26 mouse cellular contexts compared by ENCODE assay signal in genomic region chr15:12026026-12026425, GRCm38 (mm10). TPM values are rescaled to one million over a fixed set of nuclear protein-coding genes. Genes with fewer than 3 reads are reported as not detected.
DNase-seq lines count a peak whose midpoint lies in the region; ATAC-seq and TF ChIP-seq lines count a peak whose summit lies in the region.
"Had no signal": no experiment of that assay in that cellular context is flagged by ENCODE, and none has a peak within 500 bp of the region (broad histone marks: within the 10 kb centered on the region; RNA-seq: fewer than 3 reads in every experiment).

No protein-coding gene starts in this region.

- H3K36me3 ChIP-seq in heart, embryonic 11.5 days (ENCODE audit: control insufficient read depth, insufficient read depth, low read length) = no peaks in the 10 kb centered on the region
- no peaks in the 10 kb centered on the region for H3K36me3 ChIP-seq in CH12.LX (replicated peaks in 1 of 2; ENCODE audit: control insufficient read depth in 1 of 2, insufficient read depth in 1 of 2, low read length in 1 of 2)
- no peaks in the 10 kb centered on the region for H3K36me3 ChIP-seq in midbrain, embryonic 16.5 days (ENCODE audit: control insufficient read depth, insufficient read depth, low read length)
- H3K36me3 ChIP-seq: heart, embryonic 10.5 days; hindbrain, embryonic 13.5 days; limb, embryonic 13.5 days; midbrain, embryonic 10.5 days; midbrain, embryonic 15.5 days; stomach, embryonic 15.5 days had no signal

- H3K4me3 ChIP-seq in heart, embryonic 11.5 days (ENCODE audit: low read depth, low read length) = no peak overlapping the region
- H3K4me3 ChIP-seq in CH12.LX (replicated peaks in 1 of 3; ENCODE audit: low read depth in 2 of 3, low read length in 2 of 3, poor library complexity in 1 of 3) = no peak overlapping the region
- H3K4me3 ChIP-seq in midbrain, embryonic 16.5 days (ENCODE audit: low read depth, low read length) = no peak overlapping the region
- H3K4me3 ChIP-seq: erythroblast, embryonic 14.5 days; heart, embryonic 10.5 days; hindbrain, embryonic 13.5 days; limb, embryonic 13.5 days; midbrain, embryonic 10.5 days; midbrain, embryonic 15.5 days; stomach, embryonic 15.5 days had no signal

- no peak overlapping the region for H3K9ac ChIP-seq in heart, embryonic 11.5 days (ENCODE audit: low read depth, low read length)
- no peak overlapping the region for H3K9ac ChIP-seq in CH12.LX (ENCODE audit: insufficient read depth, low read depth)
- H3K9ac ChIP-seq in midbrain, embryonic 16.5 days (ENCODE audit: low read depth, low read length) = no peak overlapping the region
- H3K9ac ChIP-seq: forebrain, postnatal 0 days; hindbrain, embryonic 13.5 days; limb, embryonic 13.5 days; liver, postnatal 0 days; midbrain, embryonic 15.5 days; stomach, embryonic 15.5 days had no signal

- no peaks in the 10 kb centered on the region for H3K27me3 ChIP-seq in heart, embryonic 11.5 days (ENCODE audit: control insufficient read depth, insufficient read depth, low read length)
- H3K27me3 ChIP-seq in CH12.LX (replicated peaks) = no peaks in the 10 kb centered on the region
- H3K27me3 ChIP-seq in midbrain, embryonic 16.5 days (ENCODE audit: control insufficient read depth, insufficient read depth, low read depth, low read length) = no peaks in the 10 kb centered on the region
- H3K27me3 ChIP-seq: hindbrain, embryonic 13.5 days; limb, embryonic 13.5 days; midbrain, embryonic 15.5 days; stomach, embryonic 15.5 days had no signal

- H3K27ac ChIP-seq in heart, embryonic 11.5 days (ENCODE audit: low read depth, low read length) = no peak overlapping the region
- peak overlapping the region; percentile 31; the same call in 1 of the 2 replicates for H3K27ac ChIP-seq in CH12.LX (ENCODE audit: insufficient read depth, low read depth)
- H3K27ac ChIP-seq in midbrain, embryonic 16.5 days (ENCODE audit: low read length) = no peak overlapping the region
- H3K27ac ChIP-seq: heart, embryonic 10.5 days; hindbrain, embryonic 13.5 days; limb, embryonic 13.5 days; macrophage; midbrain, embryonic 10.5 days; midbrain, embryonic 15.5 days; stomach, embryonic 15.5 days had no signal

- no peak for ATAC-seq in heart, embryonic 11.5 days (replicated peaks; ENCODE audit: insufficient number of reproducible peaks, low FRiP score, low TSS enrichment)
- ATAC-seq in megakaryocyte, adult 5-6 weeks (ENCODE audit: poor library complexity, severe bottlenecking) = peak; percentile 48
- ATAC-seq in midbrain, embryonic 16.5 days = no peak
- ATAC-seq: intestine, postnatal 0 days; liver, postnatal 0 days; lung, postnatal 0 days; midbrain, embryonic 15.5 days had no signal

- TF ChIP-seq POLR2A in CH12.LX (IDR thresholded peaks at IDR 0.05; ENCODE audit: low read depth, low read length) = peak; percentile 45

- TF ChIP-seq CTCF in CH12.LX (conservative IDR thresholded peaks at IDR 0.05 in 1 of 2, IDR thresholded peaks at IDR 0.05 in 1 of 2; ENCODE audit: low read depth in 2 of 2, low read length in 2 of 2) = no peak

- in situ Hi-C loops in CH12.LX (cut with MboI; ENCODE audit: low pct_ligation_motif_present, low pct_unique_long_range_greater_than_20kb, low sequenced_read_pairs) = no loop called here

- TF ChIP-seq EP300 in CH12.LX (IDR thresholded peaks at IDR 0.05; ENCODE audit: low read length) = peak; percentile 100

- no peaks in the 10 kb centered on the region for H3K4me1 ChIP-seq in heart, embryonic 11.5 days (ENCODE audit: control insufficient read depth, insufficient read depth, low read length)
- H3K4me1 ChIP-seq in CH12.LX (ENCODE audit: control insufficient read depth in 1 of 2, insufficient read depth in 2 of 2) = peaks cover 31 to 87% of the 10 kb centered on the region in 2 experiments
- no peaks in the 10 kb centered on the region for H3K4me1 ChIP-seq in midbrain, embryonic 16.5 days (ENCODE audit: control insufficient read depth, insufficient read depth, low read length)
- H3K4me1 ChIP-seq: hindbrain, embryonic 13.5 days; midbrain, embryonic 10.5 days; midbrain, embryonic 15.5 days; stomach, embryonic 15.5 days had no signal

- DNase-seq in heart, adult 11 months = peak; percentile 23
- DNase-seq in CH12.LX (ENCODE audit: extremely low read depth) = peak; percentile 92
- no peak for DNase-seq in left cerebral cortex, adult 8-10 months (ENCODE audit: low spot score in 2 of 2)
- no peak for DNase-seq in urinary bladder, adult 18-20 months (ENCODE audit: low spot score in 2 of 2)
- DNase-seq: adrenal gland, postnatal 25 days; cerebellum, adult 11-12 months; cerebellum, adult 9-11 months; forebrain, postnatal 0 days; heart, postnatal 4 days; kidney, postnatal 14 days; liver, postnatal 0 days; right cerebral cortex, postnatal 4 days had no signal

- 69% methylated on average over 5 of the region's 5 CpGs for WGBS in heart, embryonic 11.5 days (ENCODE audit: insufficient replicate concordance)
- whole genome bisulfite sequencing in midbrain, embryonic 16.5 days = 87% methylated on average over 5 of the region's 5 CpGs

- no peaks in the 10 kb centered on the region for H3K9me3 ChIP-seq in heart, embryonic 11.5 days (replicated peaks; ENCODE audit: control insufficient read depth, low read length)
- H3K9me3 ChIP-seq in CH12.LX (replicated peaks; ENCODE audit: low read length) = no peaks in the 10 kb centered on the region
- no peaks in the 10 kb centered on the region for H3K9me3 ChIP-seq in midbrain, embryonic 16.5 days (replicated peaks; ENCODE audit: control insufficient read depth, low read length, poor library complexity, severe bottlenecking)
- H3K9me3 ChIP-seq: heart, embryonic 10.5 days; hindbrain, embryonic 13.5 days; limb, embryonic 13.5 days; midbrain, embryonic 10.5 days; midbrain, embryonic 15.5 days; stomach, embryonic 15.5 days had no signal

- no peaks in the 10 kb centered on the region for H3K79me2 ChIP-seq in CH12.LX (replicated peaks; ENCODE audit: control insufficient read depth, extremely low read depth, insufficient read depth, poor library complexity, severe bottlenecking)

- TF ChIP-seq RAD21 in CH12.LX (IDR thresholded peaks at IDR 0.05; ENCODE audit: low read depth, low read length) = no peak; the same call in 1 of the 2 replicates

- no peak overlapping the region for H3K4me2 ChIP-seq in heart, embryonic 11.5 days
- H3K4me2 ChIP-seq in CH12.LX (ENCODE audit: insufficient read depth, low read depth, poor library complexity, severe bottlenecking) = peak overlapping the region; percentile 62
- no peak overlapping the region for H3K4me2 ChIP-seq in midbrain, embryonic 16.5 days (ENCODE audit: low read length)
- H3K4me2 ChIP-seq: hindbrain, embryonic 13.5 days; limb, embryonic 13.5 days; liver, embryonic 11.5 days; midbrain, embryonic 15.5 days; stomach, embryonic 15.5 days had no signal

- dilution Hi-C loops in CH12.LX (cut with MboI; ENCODE audit: extremely low pct_ligation_motif_present, extremely low pct_unique_long_range_greater_than_20kb, low sequenced_read_pairs) = no loop called here

TF ChIP-seq in CH12.LX, 34 proteins besides CTCF, POLR2A, EP300 and RAD21 (continues in another document):
- no peak; the same call in 1 of the 2 replicates for TF ChIP-seq SMC3 (IDR thresholded peaks at IDR 0.05; ENCODE audit: low read depth, low read length)
- peak; percentile 94 for TF ChIP-seq RCOR1 (conservative IDR thresholded peaks at IDR 0.05; ENCODE audit: low read depth, low read length)
- TF ChIP-seq ETS1 (conservative IDR thresholded peaks at IDR 0.05; ENCODE audit: low read depth, low read length) = peak; percentile 91
- TF ChIP-seq USF1 (IDR thresholded peaks at IDR 0.05; ENCODE audit: low read depth, low read length) = no peak
- no peak for TF ChIP-seq GABPA (IDR thresholded peaks at IDR 0.05; ENCODE audit: insufficient replicate concordance, low read depth, low read length)
- no peak for TF ChIP-seq ZC3H11A (IDR thresholded peaks at IDR 0.05; ENCODE audit: low read depth, low read length)
- no peak for TF ChIP-seq USF2 (conservative IDR thresholded peaks at IDR 0.05; ENCODE audit: low read depth, low read length)
- TF ChIP-seq MEF2A (IDR thresholded peaks at IDR 0.05; ENCODE audit: borderline replicate concordance, low read depth, low read length) = peak; percentile 84
- peak; percentile 90 for TF ChIP-seq BHLHE40 (IDR thresholded peaks at IDR 0.05; ENCODE audit: low read depth, low read length)
- no peak for TF ChIP-seq PAX5 (IDR thresholded peaks at IDR 0.05; ENCODE audit: low read length)
- no peak for TF ChIP-seq ZNF384 (IDR thresholded peaks at IDR 0.05; ENCODE audit: low read depth, low read length)
- TF ChIP-seq TCF12 (IDR thresholded peaks at IDR 0.05; ENCODE audit: low read depth, low read length) = peak; percentile 87
- TF ChIP-seq TBP (conservative IDR thresholded peaks at IDR 0.05; ENCODE audit: low read depth, low read length) = peak; percentile 71
- peak; percentile 100 for TF ChIP-seq JUND (conservative IDR thresholded peaks at IDR 0.05; ENCODE audit: low read depth, low read length)
- TF ChIP-seq E2F4 (IDR thresholded peaks at IDR 0.05; ENCODE audit: insufficient replicate concordance, low read depth, low read length) = no peak; the same call in 1 of the 2 replicates
- peak; percentile 91 for TF ChIP-seq MYC (IDR thresholded peaks at IDR 0.05; ENCODE audit: low read depth, low read length)
- peak; percentile 67 for TF ChIP-seq ELF1 (IDR thresholded peaks at IDR 0.05; ENCODE audit: low read depth, low read length)
- TF ChIP-seq UBTF (IDR thresholded peaks at IDR 0.05; ENCODE audit: low read depth, low read length) = no peak
- peak; percentile 83; the same call in 1 of the 2 replicates for TF ChIP-seq MAZ (IDR thresholded peaks at IDR 0.05; ENCODE audit: low read depth, low read length)
- peak; percentile 77; the same call in 1 of the 2 replicates for TF ChIP-seq MAX (IDR thresholded peaks at IDR 0.05; ENCODE audit: low read length)
- no peak for TF ChIP-seq POLR2AphosphoS2 (IDR thresholded peaks at IDR 0.05; ENCODE audit: low read depth, low read length)
- no peak for TF ChIP-seq KAT2A (IDR thresholded peaks at IDR 0.05; ENCODE audit: insufficient replicate concordance, low read length)
- peak; percentile 88 for TF ChIP-seq SIN3A (IDR thresholded peaks at IDR 0.05; ENCODE audit: low read length)
- peak; percentile 98 for TF ChIP-seq JUN (IDR thresholded peaks at IDR 0.05; ENCODE audit: insufficient read depth, low read depth, low read length)
- TF ChIP-seq NRF1 (IDR thresholded peaks at IDR 0.05; ENCODE audit: low read depth, low read length) = no peak

RNA-seq across cellular contexts. Expression of gene Sub1, which starts 29.2 kb away (rescaled TPM):
- polyA plus RNA-seq in heart, embryonic 11.5 days (2014; fragmentation: Nextera tagmentation; extraction: Ambion mirVana) = 635 and 657 TPM in 2 replicates
- total RNA-seq in CH12.LX (2012; rRNA removed) (553 and 781 TPM in 2 replicates), CH12.LX (2014; rRNA removed) (2,677 and 3,148 TPM in 2 replicates)
- polyA plus RNA-seq in CH12.LX (2012; ENCODE audit: insufficient read length, low read depth) = 1,927 and 2,021 TPM in 2 replicates
- total RNA-seq in megakaryocyte, adult 5-6 weeks (2015) = 639 and 700 TPM in 2 replicates
- total RNA-seq in megakaryocyte, adult 5-6 weeks (2017) = 625 and 748 TPM in 2 replicates
- total RNA-seq in left cerebral cortex, adult 8-10 months (2022) = 100 to 1,000 TPM; 276 to 318 (median 297) TPM
- 563 and 582 TPM in 2 replicates for polyA plus RNA-seq in midbrain, embryonic 16.5 days (2015; fragmentation: Nextera tagmentation; extraction: Ambion mirVana)

Comparison
In these comparisons a context has a peak if more than half of its experiments do, and no peak if none do; other contexts are left out.
1. DNase-seq: peak in heart, adult 11 months (single experiment) and CH12.LX (single experiment); none in left cerebral cortex, adult 8-10 months (0 of 2) and urinary bladder, adult 18-20 months (0 of 2).